Mouse (Mus musculus): ENCODE results near the gene Ethe1. TPM values are rescaled to one million over a fixed set of nuclear protein-coding genes. Genes with fewer than 3 reads are reported as not detected.

The Ethe1 gene
- polyA plus RNA-seq, 1 experiment from 2014 or later = 35.6 TPM

- 76% methylated on average over 13 of the region's 13 CpGs for WGBS
- H3K27ac ChIP-seq (ENCODE audit: low read length) = no peak overlapping the region
- H3K4me3 ChIP-seq (replicated peaks; ENCODE audit: low read length) = no peak overlapping the region
- no peak overlapping the region for H3K9ac ChIP-seq (ENCODE audit: low read length)
- no peaks in the 10 kb centered on the region for H3K9me3 ChIP-seq (replicated peaks; ENCODE audit: control insufficient read depth, low read length)
- no peaks in the 10 kb centered on the region for H3K36me3 ChIP-seq (ENCODE audit: control insufficient read depth, insufficient read depth, low read length)
- peaks cover 4% of the 10 kb centered on the region for H3K27me3 ChIP-seq (ENCODE audit: control insufficient read depth, insufficient read depth, low read length)
- peaks cover 2% of the 10 kb centered on the region; the same call in 1 of the 2 replicates for H3K4me1 ChIP-seq (ENCODE audit: control insufficient read depth, insufficient read depth, low read length)
- H3K4me2 ChIP-seq (ENCODE audit: low read depth, low read length) = no peak overlapping the region
- no peak for ATAC-seq (ENCODE audit: insufficient read depth, low FRiP score)
Measured at GRCm38 (mm10) chr7:24588336-24588735, 993 bp downstream of the Ethe1 start.

- no peak overlapping the region for H3K9ac ChIP-seq (ENCODE audit: low read length)
- peaks cover 7% of the 10 kb centered on the region for H3K4me1 ChIP-seq (ENCODE audit: control insufficient read depth, insufficient read depth, low read length)
- H3K4me2 ChIP-seq (ENCODE audit: low read depth, low read length) = no peak overlapping the region
- WGBS = 55% methylated on average over 5 of the region's 5 CpGs
- H3K9me3 ChIP-seq (replicated peaks; ENCODE audit: control insufficient read depth, low read length) = no peaks in the 10 kb centered on the region
- no peak for ATAC-seq (ENCODE audit: insufficient read depth, low FRiP score)
- H3K36me3 ChIP-seq (ENCODE audit: control insufficient read depth, insufficient read depth, low read length) = no peaks in the 10 kb centered on the region
- H3K4me3 ChIP-seq (replicated peaks; ENCODE audit: low read length) = no peak overlapping the region
- H3K27ac ChIP-seq (ENCODE audit: low read length) = no peak overlapping the region
- H3K27me3 ChIP-seq (ENCODE audit: control insufficient read depth, insufficient read depth, low read length) = no peaks in the 10 kb centered on the region
Measured at GRCm38 (mm10) chr7:24591735-24592134, 4.4 kb downstream of the Ethe1 start.

GRCm38 (mm10) chr7:24592163-24592562 lies 4.8 kb downstream of the Ethe1 start:
- 52% methylated on average over 4 of the region's 4 CpGs for WGBS
- ATAC-seq (ENCODE audit: insufficient read depth, low FRiP score) = no peak
- Histone ChIP-seq H3K27me3 (ENCODE audit: control insufficient read depth, insufficient read depth, low read length) (no peaks in the 10 kb centered on the region), H3K9ac (ENCODE audit: low read length) (no peak overlapping the region), H3K4me3 (replicated peaks; ENCODE audit: low read length) (no peak overlapping the region), H3K4me1 (ENCODE audit: control insufficient read depth, insufficient read depth, low read length) (peaks cover 7% of the 10 kb centered on the region), H3K27ac (ENCODE audit: low read length) (no peak overlapping the region), H3K36me3 (ENCODE audit: control insufficient read depth, insufficient read depth, low read length) (no peaks in the 10 kb centered on the region), H3K9me3 (replicated peaks; ENCODE audit: control insufficient read depth, low read length) (no peaks in the 10 kb centered on the region), H3K4me2 (ENCODE audit: low read depth, low read length) (no peak overlapping the region)

- H3K4me1 ChIP-seq (ENCODE audit: control insufficient read depth, insufficient read depth, low read length) = peaks cover 7% of the 10 kb centered on the region
- H3K36me3 ChIP-seq (ENCODE audit: control insufficient read depth, insufficient read depth, low read length) = no peaks in the 10 kb centered on the region
- H3K27me3 ChIP-seq (ENCODE audit: control insufficient read depth, insufficient read depth, low read length) = no peaks in the 10 kb centered on the region
- ATAC-seq (ENCODE audit: insufficient read depth, low FRiP score) = no peak
- H3K27ac ChIP-seq (ENCODE audit: low read length) = no peak overlapping the region
- no peak overlapping the region for H3K9ac ChIP-seq (ENCODE audit: low read length)
- WGBS = 78% methylated on average over 6 of the region's 6 CpGs
- H3K4me2 ChIP-seq (ENCODE audit: low read depth, low read length) = no peak overlapping the region
- no peaks in the 10 kb centered on the region for H3K9me3 ChIP-seq (replicated peaks; ENCODE audit: control insufficient read depth, low read length)
- no peak overlapping the region for H3K4me3 ChIP-seq (replicated peaks; ENCODE audit: low read length)
Measured at GRCm38 (mm10) chr7:24592781-24593180, 5.4 kb downstream of the Ethe1 start.

GRCm38 (mm10) chr7:24593621-24594308 lies 6.4 kb downstream of the Ethe1 start:
- Histone ChIP-seq H3K4me2 (ENCODE audit: low read depth, low read length) (peak overlapping the region; percentile 65), H3K27me3 (ENCODE audit: control insufficient read depth, insufficient read depth, low read length) (no peaks in the 10 kb centered on the region), H3K4me1 (ENCODE audit: control insufficient read depth, insufficient read depth, low read length) (peaks cover 7% of the 10 kb centered on the region), H3K27ac (ENCODE audit: low read length) (peak overlapping the region; percentile 48; the same call in 1 of the 2 replicates), H3K4me3 (replicated peaks; ENCODE audit: low read length) (peak overlapping the region; percentile 71), H3K9ac (ENCODE audit: low read length) (peak overlapping the region; percentile 83), H3K9me3 (replicated peaks; ENCODE audit: control insufficient read depth, low read length) (no peaks in the 10 kb centered on the region), H3K36me3 (ENCODE audit: control insufficient read depth, insufficient read depth, low read length) (no peaks in the 10 kb centered on the region)
- 2% methylated on average over 39 of the region's 39 CpGs for WGBS
- peak; percentile 91 for ATAC-seq (ENCODE audit: insufficient read depth, low FRiP score)

- Histone ChIP-seq H3K9me3 (replicated peaks; ENCODE audit: control insufficient read depth, low read length) (no peaks in the 10 kb centered on the region), H3K4me1 (ENCODE audit: control insufficient read depth, insufficient read depth, low read length) (peaks cover 7% of the 10 kb centered on the region), H3K4me3 (replicated peaks; ENCODE audit: low read length) (peak overlapping the region; percentile 71), H3K36me3 (ENCODE audit: control insufficient read depth, insufficient read depth, low read length) (no peaks in the 10 kb centered on the region), H3K27me3 (ENCODE audit: control insufficient read depth, insufficient read depth, low read length) (no peaks in the 10 kb centered on the region), H3K4me2 (ENCODE audit: low read depth, low read length) (peak overlapping the region; percentile 65), H3K27ac (ENCODE audit: low read length) (no peak overlapping the region), H3K9ac (ENCODE audit: low read length) (peak overlapping the region; percentile 83)
- WGBS = 4% methylated on average over 13 of the region's 13 CpGs
- ATAC-seq (ENCODE audit: insufficient read depth, low FRiP score) = peak; percentile 12; the same call in 1 of the 2 replicates
Measured at GRCm38 (mm10) chr7:24594309-24594803, 7.0 kb downstream of the Ethe1 start.

- ATAC-seq (ENCODE audit: insufficient read depth, low FRiP score) = no peak
Measured at GRCm38 (mm10) chr7:24595464-24595863, 8.1 kb downstream of the Ethe1 start.

GRCm38 (mm10) chr7:24598121-24598520 lies 10.8 kb downstream of the Ethe1 start:
- Histone ChIP-seq H3K9ac (ENCODE audit: low read length) (no peak overlapping the region), H3K4me1 (ENCODE audit: control insufficient read depth, insufficient read depth, low read length) (peaks cover 7% of the 10 kb centered on the region), H3K4me3 (replicated peaks; ENCODE audit: low read length) (no peak overlapping the region), H3K9me3 (replicated peaks; ENCODE audit: control insufficient read depth, low read length) (no peaks in the 10 kb centered on the region), H3K27ac (ENCODE audit: low read length) (no peak overlapping the region), H3K27me3 (ENCODE audit: control insufficient read depth, insufficient read depth, low read length) (no peaks in the 10 kb centered on the region), H3K4me2 (ENCODE audit: low read depth, low read length) (no peak overlapping the region), H3K36me3 (ENCODE audit: control insufficient read depth, insufficient read depth, low read length) (no peaks in the 10 kb centered on the region)
- WGBS = 68% methylated on average over 4 of the region's 4 CpGs
- ATAC-seq (ENCODE audit: insufficient read depth, low FRiP score) = no peak

More at GRCm38 (mm10) chr7:24595464-24595863, 8.1 kb downstream of the Ethe1 start:
- Histone ChIP-seq H3K36me3 (ENCODE audit: control insufficient read depth, insufficient read depth, low read length) (no peaks in the 10 kb centered on the region), H3K4me3 (replicated peaks; ENCODE audit: low read length) (no peak overlapping the region), H3K4me1 (ENCODE audit: control insufficient read depth, insufficient read depth, low read length) (peaks cover 7% of the 10 kb centered on the region), H3K27ac (ENCODE audit: low read length) (no peak overlapping the region), H3K4me2 (ENCODE audit: low read depth, low read length) (no peak overlapping the region), H3K27me3 (ENCODE audit: control insufficient read depth, insufficient read depth, low read length) (no peaks in the 10 kb centered on the region), H3K9ac (ENCODE audit: low read length) (no peak overlapping the region), H3K9me3 (replicated peaks; ENCODE audit: control insufficient read depth, low read length) (no peaks in the 10 kb centered on the region)
- WGBS = 75% methylated on average over 2 of the region's 2 CpGs

GRCm38 (mm10) chr7:24599211-24600067 lies 12.1 kb downstream of the Ethe1 start:
- Histone ChIP-seq H3K9me3 (replicated peaks; ENCODE audit: control insufficient read depth, low read length) (no peaks in the 10 kb centered on the region), H3K27ac (ENCODE audit: low read length) (0 out of 2 replicates have a peak overlapping the region, but pooled peaks have one; percentile 8), H3K9ac (ENCODE audit: low read length) (no peak overlapping the region), H3K4me3 (replicated peaks; ENCODE audit: low read length) (no peak overlapping the region), H3K4me1 (ENCODE audit: control insufficient read depth, insufficient read depth, low read length) (peaks cover 7% of the 10 kb centered on the region), H3K36me3 (ENCODE audit: control insufficient read depth, insufficient read depth, low read length) (no peaks in the 10 kb centered on the region), H3K4me2 (ENCODE audit: low read depth, low read length) (no peak overlapping the region), H3K27me3 (ENCODE audit: control insufficient read depth, insufficient read depth, low read length) (no peaks in the 10 kb centered on the region)
- peak; percentile 30 for ATAC-seq (ENCODE audit: insufficient read depth, low FRiP score)
- 59% methylated on average over 15 of the region's 15 CpGs for WGBS
